Mouse (Mus musculus) ES-E14 (cell line): Measurements from ENCODE around the gene Cyp27b1. TPM values are rescaled to one million over a fixed set of nuclear protein-coding genes. Genes with fewer than 3 reads are reported as not detected.

Experiments used
- DNase-seq: peaks from one replicate; pipeline ENCODE4 v3.0.0-alpha.2; 2013; ENCODE audit warnings: low read depth, low spot score
- H3K27ac ChIP-seq: 2 replicates; pipeline ENCODE4 v1.5.1; 2012; ENCODE audit warnings: low read depth, mild to moderate bottlenecking, low read length, moderate library complexity, mixed read lengths; ENCODE audit not compliant: poor library complexity, insufficient read depth, severe bottlenecking
- H3K36me3 ChIP-seq: 2 replicates; pipeline ENCODE4 v1.6.1; 2012; ENCODE audit warnings: mild to moderate bottlenecking, low read length, moderate library complexity, mixed read lengths; ENCODE audit not compliant: control insufficient read depth, poor library complexity, insufficient read depth, severe bottlenecking
- H3K4me1 ChIP-seq, 2 experiments: fragments of 150-350 bp in 1 of 2; sonication (generic) in 1 of 2; 2 replicates each; pipeline ENCODE4 v1.6.1; 2012; ENCODE audit warnings: low read length in 2 of 2, mild to moderate bottlenecking in 1 of 2, mixed read lengths in 1 of 2; ENCODE audit not compliant: control insufficient read depth in 2 of 2, insufficient read depth in 2 of 2, poor library complexity in 1 of 2
- H3K4me3 ChIP-seq, 2 experiments: fragments of 150-350 bp in 1 of 2; sonication (generic) in 1 of 2; 2 replicates each; pipeline ENCODE4 v1.5.1; 2012; ENCODE audit warnings: low read length in 2 of 2, low read depth in 1 of 2, mild to moderate bottlenecking in 1 of 2, mixed read lengths in 1 of 2; ENCODE audit not compliant: insufficient read depth in 1 of 2, poor library complexity in 1 of 2, severe bottlenecking in 1 of 2
- H3K9ac ChIP-seq: 2 replicates; pipeline ENCODE4 v1.6.1; 2012; ENCODE audit warnings: low read depth, mild to moderate bottlenecking, low read length, mixed read lengths; ENCODE audit not compliant: poor library complexity, insufficient read depth, severe bottlenecking
- H3K9me3 ChIP-seq: fragments of 150-350 bp; sonication (generic); 2 replicates; pipeline ENCODE4 v1.6.1; 2012; ENCODE audit warnings: low read depth, mild to moderate bottlenecking, low read length; ENCODE audit not compliant: control insufficient read depth, insufficient read depth
- CHD2 ChIP-seq: IDR thresholded peaks from 2 replicates; pipeline ENCODE4 v1.6.1; 2014; ENCODE audit warnings: mild to moderate bottlenecking, low read depth, low read length, inconsistent platforms
- HCFC1 ChIP-seq: IDR thresholded peaks from 2 replicates; pipeline ENCODE4 v1.6.1; 2012; ENCODE audit warnings: low read length, inconsistent platforms, borderline replicate concordance; ENCODE audit not compliant: insufficient read depth
- MAFK ChIP-seq: IDR thresholded peaks from 2 replicates; pipeline ENCODE4 v1.6.1; 2014; ENCODE audit warnings: mild to moderate bottlenecking, low read depth, low read length, inconsistent platforms; ENCODE audit not compliant: insufficient read depth
- ZC3H11A ChIP-seq: IDR thresholded peaks from 2 replicates; pipeline ENCODE4 v1.6.1; 2012; ENCODE audit warnings: low read depth, mild to moderate bottlenecking, inconsistent platforms, low read length, borderline replicate concordance
- ZNF384 ChIP-seq: IDR thresholded peaks from 2 replicates; pipeline ENCODE4 v1.6.1; 2012; ENCODE audit warnings: low read depth, low read length, inconsistent platforms
- in situ Hi-C, 2 experiments: fragments of 600-800 bp; cut with MboI; formaldehyde crosslinking; loops; one replicate each; pipeline ENCODE4 v1.15.1; 2025; ENCODE audit warnings: low sequenced_read_pairs in 2 of 2, inconsistent platforms in 1 of 2; ENCODE audit not compliant: unreplicated experiment in 2 of 2
- total RNA-seq: library from RNA; depleted of rRNA; stranded (reverse); fragments of 300-350 nt; gene quantifications from 2 replicates; pipeline ENCODE4 v1.2.3, GENCODE M21; 2012; rRNA removed

The Cyp27b1 gene
- total RNA-seq: 0.40 and 0.74 TPM in 2 replicates

DNA sequence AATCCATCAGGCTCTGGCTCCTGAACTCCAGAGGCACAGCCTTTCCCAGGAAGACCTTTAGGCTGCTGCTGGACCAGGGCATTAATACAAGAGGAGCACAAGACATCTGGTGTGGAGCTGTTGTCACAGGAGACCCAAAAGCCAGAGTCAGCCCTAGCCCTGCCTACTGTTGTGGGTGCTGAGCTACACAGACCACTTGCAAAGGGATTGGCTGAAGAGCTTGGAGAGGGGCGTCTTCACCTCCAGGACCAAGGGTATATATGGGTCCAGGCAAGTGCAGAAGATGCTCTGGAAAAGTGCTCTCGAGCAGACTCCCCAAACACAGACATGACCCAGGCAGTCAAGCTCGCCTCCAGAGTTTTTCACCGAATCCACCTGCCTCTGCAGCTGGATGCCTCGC, at the start of gene Cyp27b1:
Gene Cyp27b1, plus strand, starts transcription at position 297 of the 400 bp plus-strand sequence.
- H3K9me3 ChIP-seq: no peaks in the 10 kb centered on the region
- DNase-seq: no peak
- peaks cover 19% of the 10 kb centered on the region for H3K36me3 ChIP-seq
- peaks cover 0 to 6% of the 10 kb centered on the region in 2 experiments; a peak in 2 of 4 replicates for H3K4me1 ChIP-seq
- TF ChIP-seq ZNF384 (no peak), ZC3H11A (no peak), MAFK (no peak), CHD2 (no peak), HCFC1 (no peak)
- no peak within 1 kb of the TSS for H3K27ac ChIP-seq
- in situ Hi-C loops: no loop called here
- H3K9ac ChIP-seq: peak within 1 kb of the TSS; percentile 15; the same call in 1 of the 2 replicates
- peak within 1 kb of the TSS; percentile 56 to 60 for H3K4me3 ChIP-seq

DNA sequence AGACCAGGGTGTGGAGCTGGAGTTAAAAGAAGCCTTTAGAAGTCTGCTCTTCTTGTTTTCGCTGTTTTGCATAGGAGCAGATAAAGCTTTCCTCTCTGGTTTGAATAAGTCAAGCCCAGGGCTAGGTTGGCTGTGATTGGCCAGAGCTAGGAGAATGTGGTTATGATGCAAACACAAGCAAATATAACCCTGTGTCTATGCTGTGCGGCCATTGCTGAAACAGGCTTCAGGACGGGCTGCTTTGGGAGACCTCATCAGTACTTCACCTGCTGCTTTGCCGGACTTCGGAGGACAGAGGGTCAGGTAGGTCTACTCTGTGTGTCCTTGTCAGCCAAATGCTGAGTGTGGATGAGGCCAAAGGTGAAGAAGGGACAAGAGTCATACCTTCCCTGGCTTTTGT, 47.5 kb upstream of the Cyp27b1 start, which contains the start of gene Avil:
Gene Avil, plus strand, starts transcription at position 181 of the 400 bp plus-strand sequence.
- TF ChIP-seq ZC3H11A: no peak
- no peak for TF ChIP-seq MAFK
- TF ChIP-seq ZNF384: no peak
- TF ChIP-seq CHD2: no peak
- TF ChIP-seq HCFC1: no peak
- Histone ChIP-seq H3K4me3 (no peak within 1 kb of the TSS), H3K4me1 (no peaks in the 10 kb centered on the region), H3K9me3 (no peaks in the 10 kb centered on the region), H3K9ac (no peak within 1 kb of the TSS), H3K36me3 (peaks cover 17% of the 10 kb centered on the region), H3K27ac (no peak within 1 kb of the TSS)
- in situ Hi-C loops: no loop called here
- DNase-seq: no peak

DNA sequence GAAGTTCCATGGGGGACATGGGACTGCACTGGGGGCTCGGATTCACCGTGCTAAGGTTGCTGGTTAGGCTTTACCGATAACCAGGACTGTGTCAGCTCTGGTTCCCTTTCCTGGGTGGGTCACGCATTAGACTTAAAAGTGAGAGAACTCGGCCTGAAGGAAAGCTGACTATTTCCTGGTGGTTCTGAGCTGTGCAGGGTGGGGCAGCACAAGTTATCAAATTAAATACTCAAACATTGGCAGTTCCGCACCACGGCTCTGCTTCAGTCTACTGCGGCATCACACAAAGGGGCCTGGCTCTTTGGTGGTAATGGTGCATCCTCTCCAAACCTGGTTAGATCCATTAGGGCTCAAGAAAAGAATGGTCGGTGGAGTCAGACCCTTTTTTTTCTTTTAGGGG, 46.8 kb upstream of the Cyp27b1 start:
- no peak for TF ChIP-seq CHD2
- TF ChIP-seq MAFK: no peak
- TF ChIP-seq HCFC1: no peak
- TF ChIP-seq ZNF384: 0 out of 2 replicates have a peak, but pooled peaks have one; percentile 17
- TF ChIP-seq ZC3H11A: no peak
- no peak overlapping the region for H3K27ac ChIP-seq
- DNase-seq: no peak
- H3K36me3 ChIP-seq: peaks cover 15% of the 10 kb centered on the region
- H3K9ac ChIP-seq: no peak overlapping the region
- H3K4me1 ChIP-seq: no peaks in the 10 kb centered on the region
- no peak overlapping the region for H3K4me3 ChIP-seq
- in situ Hi-C loops: no loop called here
- no peaks in the 10 kb centered on the region for H3K9me3 ChIP-seq

DNA sequence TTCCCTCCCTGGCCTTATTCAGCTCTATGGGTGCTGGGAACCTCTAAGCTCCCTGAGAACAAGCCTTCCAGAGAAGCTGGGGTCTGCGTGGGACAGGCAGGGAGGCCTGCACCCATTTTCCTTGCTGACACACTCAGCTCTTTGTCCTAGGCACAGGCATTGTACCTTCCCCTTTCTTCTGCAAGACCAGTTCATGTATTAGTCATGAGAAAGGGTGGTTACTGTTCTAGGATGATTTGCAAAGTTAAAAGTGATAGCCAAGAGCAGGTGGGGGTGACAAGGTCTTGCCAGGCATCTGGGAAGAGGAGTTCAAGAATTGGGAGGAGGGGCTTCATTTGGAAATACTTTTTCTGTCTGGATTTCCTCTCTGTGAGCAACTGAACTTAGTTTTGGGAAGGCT, 46.0 kb upstream of the Cyp27b1 start:
- in situ Hi-C loops: no loop called here
- DNase-seq: no peak
- TF ChIP-seq HCFC1 (no peak), ZNF384 (no peak), ZC3H11A (no peak), CHD2 (no peak), MAFK (no peak)
- H3K4me1 ChIP-seq: no peaks in the 10 kb centered on the region
- H3K9ac ChIP-seq: no peak overlapping the region
- no peaks in the 10 kb centered on the region for H3K9me3 ChIP-seq
- H3K36me3 ChIP-seq: peaks cover 15% of the 10 kb centered on the region
- no peak overlapping the region for H3K4me3 ChIP-seq
- no peak overlapping the region for H3K27ac ChIP-seq

DNA sequence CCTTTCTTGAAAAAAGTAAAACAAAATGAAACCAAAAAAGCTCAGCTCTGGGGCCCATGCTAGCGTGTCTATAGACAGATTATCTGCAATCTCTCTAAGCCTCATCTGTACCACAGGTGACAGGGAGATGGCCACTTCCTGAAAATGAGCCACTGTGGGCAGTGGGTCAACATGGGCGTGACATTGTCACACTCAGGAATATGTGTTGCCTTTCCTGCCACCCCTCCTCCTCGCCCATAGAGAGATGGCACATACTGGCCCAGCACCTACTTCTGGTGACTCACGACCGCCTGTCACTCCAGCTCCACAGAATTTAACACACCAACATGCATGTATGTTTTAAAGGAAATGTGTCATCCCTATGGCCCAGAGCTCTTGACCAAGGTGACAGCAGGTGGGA, 45.3 kb upstream of the Cyp27b1 start:
- H3K9me3 ChIP-seq: no peaks in the 10 kb centered on the region
- H3K36me3 ChIP-seq: peaks cover 9% of the 10 kb centered on the region
- no peak overlapping the region for H3K4me3 ChIP-seq
- DNase-seq: no peak
- H3K4me1 ChIP-seq: no peaks in the 10 kb centered on the region
- H3K9ac ChIP-seq: no peak overlapping the region
- in situ Hi-C loops: no loop called here
- no peak overlapping the region for H3K27ac ChIP-seq
- TF ChIP-seq MAFK (no peak), ZNF384 (no peak), HCFC1 (no peak), CHD2 (no peak), ZC3H11A (no peak)
